ENCODE assay signal across 9 mouse cellular contexts in genomic region chr7:126702358-126702757, GRCm38 (mm10). TPM values are rescaled to one million over a fixed set of nuclear protein-coding genes. Genes with fewer than 3 reads are reported as not detected.
DNase-seq lines count a peak whose midpoint lies in the region; ATAC-seq and TF ChIP-seq lines count a peak whose summit lies in the region.
"Had no signal": no experiment of that assay in that cellular context is flagged by ENCODE, and none has a peak within 500 bp of the region (broad histone marks: within the 10 kb centered on the region; RNA-seq: fewer than 3 reads in every experiment).

No protein-coding gene starts in this region.

- H3K27ac ChIP-seq in gastrocnemius, adult 2 months, result peak overlapping the region; percentile 49; the same call in 1 of the 2 replicates
- no peak overlapping the region for H3K27ac ChIP-seq in hindbrain, embryonic 13.5 days
- no peak overlapping the region for H3K27ac ChIP-seq in midbrain, embryonic 16.5 days (ENCODE audit: low read length)
- H3K27ac ChIP-seq: embryonic facial prominence, embryonic 13.5 days had no signal

- peak overlapping the region; percentile 63 for H3K4me3 ChIP-seq in gastrocnemius, adult 2 months
- H3K4me3 ChIP-seq in hindbrain, embryonic 13.5 days, result peak overlapping the region; percentile 72; the same call in 1 of the 2 replicates
- H3K4me3 ChIP-seq in midbrain, embryonic 16.5 days (ENCODE audit: low read depth, low read length), result no peak overlapping the region
- H3K4me3 ChIP-seq: embryonic facial prominence, embryonic 13.5 days had no signal

- H3K4me2 ChIP-seq in hindbrain, embryonic 13.5 days, result peak overlapping the region; percentile 73
- peak overlapping the region; percentile 65 for H3K4me2 ChIP-seq in midbrain, embryonic 16.5 days (ENCODE audit: low read length)

- H3K36me3 ChIP-seq in hindbrain, embryonic 13.5 days, result peaks cover 26% of the 10 kb centered on the region
- peaks cover 15% of the 10 kb centered on the region for H3K36me3 ChIP-seq in midbrain, embryonic 16.5 days (ENCODE audit: control insufficient read depth, insufficient read depth, low read length)

- no peak for ATAC-seq in hindbrain, embryonic 13.5 days (ENCODE audit: low FRiP score)
- ATAC-seq in midbrain, embryonic 16.5 days, result no peak

- intact Hi-C loops in gastrocnemius, adult 2 months (cut with DNase I), result no loop called here

- DNase-seq in gastrocnemius, adult 2 months, result no peak
- DNase-seq in gastrocnemius, postnatal 10 days, result no peak
- DNase-seq in B cell, adult 2 months, result peak; percentile 69 to 71
- no peak for DNase-seq in embryo, embryonic 11 days
- DNase-seq in right cerebral cortex, postnatal 25 days, result no peak
- DNase-seq in testis, postnatal 10 days (ENCODE audit: low spot score), result no peak

- WGBS in hindbrain, embryonic 13.5 days, result 77% methylated on average over 6 of the region's 6 CpGs
- 78% methylated on average over 6 of the region's 6 CpGs for WGBS in midbrain, embryonic 16.5 days

- TF ChIP-seq CTCF in gastrocnemius, adult 2 months (IDR thresholded peaks at IDR 0.05), result no peak

- peaks cover 20% of the 10 kb centered on the region; the same call in 1 of the 2 replicates for H3K27me3 ChIP-seq in hindbrain, embryonic 13.5 days
- H3K27me3 ChIP-seq in midbrain, embryonic 16.5 days (ENCODE audit: control insufficient read depth, insufficient read depth, low read depth, low read length), result no peaks in the 10 kb centered on the region

- no peaks in the 10 kb centered on the region for H3K9me3 ChIP-seq in hindbrain, embryonic 13.5 days
- H3K9me3 ChIP-seq in midbrain, embryonic 16.5 days (replicated peaks; ENCODE audit: control insufficient read depth, low read length, poor library complexity, severe bottlenecking), result no peaks in the 10 kb centered on the region
- H3K9me3 ChIP-seq: embryonic facial prominence, embryonic 13.5 days had no signal

- H3K4me1 ChIP-seq in hindbrain, embryonic 13.5 days (replicated peaks), result peaks cover 63% of the 10 kb centered on the region
- H3K4me1 ChIP-seq in midbrain, embryonic 16.5 days (ENCODE audit: control insufficient read depth, insufficient read depth, low read length), result peaks cover 34% of the 10 kb centered on the region

- H3K9ac ChIP-seq in hindbrain, embryonic 13.5 days, result peak overlapping the region; percentile 92
- peak overlapping the region; percentile 96 for H3K9ac ChIP-seq in midbrain, embryonic 16.5 days (ENCODE audit: low read depth, low read length)

RNA-seq across cellular contexts. Expression of gene Coro1a, which starts 5.2 kb away (rescaled TPM):
- 1 to 10 TPM; 2.3 to 2.4 TPM for total RNA-seq in gastrocnemius, adult 2 months (2021)
- total RNA-seq in gastrocnemius, postnatal 10 days (2021), result 1 to 10 TPM; 5.0 to 7.0 TPM
- polyA plus RNA-seq in hindbrain, embryonic 13.5 days (2015; fragmentation: Nextera tagmentation; extraction: Ambion mirVana), result 81.4 and 90.1 TPM in 2 replicates
- polyA plus RNA-seq in midbrain, embryonic 16.5 days (2015; fragmentation: Nextera tagmentation; extraction: Ambion mirVana), result 114 and 122 TPM in 2 replicates

RNA-seq across cellular contexts. Expression of gene Slx1b, which starts 6.8 kb away (rescaled TPM):
- 1 to 10 TPM; 2.7 to 3.3 TPM for total RNA-seq in gastrocnemius, adult 2 months (2021)
- total RNA-seq in gastrocnemius, postnatal 10 days (2021), result 1 to 10 TPM; 4.2 to 6.1 TPM
- 20.9 and 22.2 TPM in 2 replicates for polyA plus RNA-seq in hindbrain, embryonic 13.5 days (2015; fragmentation: Nextera tagmentation; extraction: Ambion mirVana)
- 16.8 and 17.3 TPM in 2 replicates for polyA plus RNA-seq in midbrain, embryonic 16.5 days (2015; fragmentation: Nextera tagmentation; extraction: Ambion mirVana)

RNA-seq across cellular contexts. Expression of gene Bola2, which starts 7.2 kb away (rescaled TPM):
- 10 to 100 TPM; 35.1 to 36.9 TPM for total RNA-seq in gastrocnemius, adult 2 months (2021)
- 10 to 100 TPM; 53.6 to 54.4 TPM for total RNA-seq in gastrocnemius, postnatal 10 days (2021)
- 149 and 154 TPM in 2 replicates for polyA plus RNA-seq in hindbrain, embryonic 13.5 days (2015; fragmentation: Nextera tagmentation; extraction: Ambion mirVana)
- polyA plus RNA-seq in midbrain, embryonic 16.5 days (2015; fragmentation: Nextera tagmentation; extraction: Ambion mirVana), result 113 and 120 TPM in 2 replicates

RNA-seq across cellular contexts. Expression of gene Sult1a1, which starts 26.1 kb away (rescaled TPM):
- total RNA-seq in gastrocnemius, adult 2 months (2021), result 10 to 100 TPM; 16.6 to 16.8 TPM
- total RNA-seq in gastrocnemius, postnatal 10 days (2021), result 10 to 100 TPM; 13.8 to 24.7 TPM
- polyA plus RNA-seq in hindbrain, embryonic 13.5 days (2015; fragmentation: Nextera tagmentation; extraction: Ambion mirVana), result 1.4 and 1.6 TPM in 2 replicates
- 7.6 and 8.5 TPM in 2 replicates for polyA plus RNA-seq in midbrain, embryonic 16.5 days (2015; fragmentation: Nextera tagmentation; extraction: Ambion mirVana)

RNA-seq across cellular contexts. Expression of gene Sgf29, which starts 53.2 kb away (rescaled TPM):
- total RNA-seq in gastrocnemius, adult 2 months (2021), result 10 to 100 TPM; 30.0 to 34.1 TPM
- 10 to 100 TPM; 21.9 to 22.9 TPM for total RNA-seq in gastrocnemius, postnatal 10 days (2021)
- polyA plus RNA-seq in hindbrain, embryonic 13.5 days (2015; fragmentation: Nextera tagmentation; extraction: Ambion mirVana), result 53.4 and 56.5 TPM in 2 replicates
- 50.1 and 56.9 TPM in 2 replicates for polyA plus RNA-seq in midbrain, embryonic 16.5 days (2015; fragmentation: Nextera tagmentation; extraction: Ambion mirVana)

Comparison
In these comparisons a context has a peak if more than half of its experiments do, and no peak if none do; other contexts are left out.
1. DNase-seq: peak in B cell, adult 2 months (2 of 2); none in gastrocnemius, adult 2 months (single experiment), gastrocnemius, postnatal 10 days (single experiment), embryo, embryonic 11 days (single experiment), right cerebral cortex, postnatal 25 days (single experiment) and testis, postnatal 10 days (single experiment).